Mouse (Mus musculus): Measurements from ENCODE around the gene Slc39a8. TPM values are rescaled to one million over a fixed set of nuclear protein-coding genes. Genes with fewer than 3 reads are reported as not detected.

Gene Slc39a8
- polyA plus RNA-seq, 1 experiment from 2014 or later, result 15.0 TPM

DNA sequence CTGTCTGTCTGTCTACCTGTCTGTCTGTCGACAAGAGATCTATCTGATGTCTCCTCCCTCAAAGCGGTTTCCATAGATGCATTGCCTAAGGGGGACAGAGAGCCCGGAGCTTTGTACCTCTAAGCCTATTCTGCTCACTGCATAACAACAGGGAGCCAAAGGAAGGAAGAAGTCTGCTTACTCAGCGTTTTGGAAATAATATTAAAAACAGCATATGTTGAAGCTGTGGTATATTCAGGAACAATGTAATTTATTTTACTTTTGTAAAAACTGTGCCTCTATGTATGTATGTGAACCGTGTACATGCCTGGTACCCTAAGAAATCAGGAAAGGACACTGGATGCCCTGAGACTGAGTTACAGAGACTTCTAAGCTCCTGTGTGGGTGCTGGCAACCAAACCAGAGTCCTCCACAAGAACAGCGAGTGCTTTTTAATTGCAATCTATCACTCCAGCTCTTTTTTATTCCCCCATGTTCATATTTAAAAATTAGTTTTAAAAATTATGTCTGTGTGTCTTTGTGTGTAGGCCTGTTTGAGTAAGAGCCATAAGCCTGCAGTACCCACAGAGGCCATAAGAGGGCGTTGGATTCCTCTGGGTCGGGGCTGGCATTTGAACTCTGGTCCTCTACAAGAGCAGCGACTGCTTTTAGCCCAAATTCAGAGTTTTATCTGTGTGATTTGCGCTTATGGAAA, 28.7 kb downstream of the Slc39a8 start:
- no peak overlapping the region for H3K4me2 ChIP-seq (replicated peaks)
- H3K36me3 ChIP-seq, result no peaks in the 10 kb centered on the region
- no peak overlapping the region for H3K27ac ChIP-seq
- ATAC-seq (ENCODE audit: insufficient number of reproducible peaks, insufficient read depth, low FRiP score, low TSS enrichment), result no peak
- no peak overlapping the region for H3K4me3 ChIP-seq
- WGBS, result 85% methylated on average over 10 of the region's 10 CpGs
- H3K9ac ChIP-seq, result no peak overlapping the region
- H3K4me1 ChIP-seq, result peaks cover 5% of the 10 kb centered on the region; the same call in 1 of the 2 replicates
- H3K9me3 ChIP-seq, result no peaks in the 10 kb centered on the region
- H3K27me3 ChIP-seq, result no peaks in the 10 kb centered on the region

DNA sequence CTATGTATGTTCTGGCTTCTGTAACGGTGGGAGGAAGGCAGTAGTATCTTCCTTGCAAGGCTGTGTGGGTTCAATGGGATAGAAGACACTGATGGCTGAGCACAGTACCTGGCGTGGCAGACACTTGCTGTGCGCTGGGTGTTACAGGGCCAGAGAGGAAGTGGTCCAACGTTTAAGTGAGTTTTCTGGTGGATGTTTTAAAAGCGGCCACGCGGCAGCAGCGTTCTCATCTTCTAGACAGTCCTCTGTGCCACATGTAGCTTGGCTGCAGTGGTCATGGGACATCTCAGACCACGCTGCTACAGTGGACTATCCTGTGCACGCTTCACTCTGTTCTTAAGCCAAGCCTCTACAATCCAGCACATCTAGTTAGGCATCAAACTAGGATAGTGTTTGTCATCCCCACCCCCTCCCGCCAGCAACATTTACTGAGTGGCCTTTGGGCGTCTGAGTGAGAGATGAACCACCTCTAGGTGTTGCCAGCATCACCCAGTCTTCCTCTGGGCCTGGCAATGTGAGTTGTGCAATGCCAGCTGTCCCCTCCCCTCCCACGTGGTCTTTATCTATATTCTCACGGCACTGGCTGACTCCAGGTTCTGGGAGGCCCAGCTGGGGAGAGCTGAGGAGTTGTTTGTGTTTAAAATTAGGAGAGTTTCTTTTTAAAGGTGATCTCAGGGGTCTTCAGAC, 29.4 kb downstream of the Slc39a8 start:
- no peaks in the 10 kb centered on the region for H3K27me3 ChIP-seq
- H3K36me3 ChIP-seq, result no peaks in the 10 kb centered on the region
- peaks cover 5% of the 10 kb centered on the region; the same call in 1 of the 2 replicates for H3K4me1 ChIP-seq
- no peak overlapping the region for H3K27ac ChIP-seq
- no peak overlapping the region for H3K9ac ChIP-seq
- H3K4me3 ChIP-seq, result no peak overlapping the region
- WGBS, result 81% methylated on average over 14 of the region's 14 CpGs
- H3K9me3 ChIP-seq, result no peaks in the 10 kb centered on the region
- no peak for ATAC-seq (ENCODE audit: insufficient number of reproducible peaks, insufficient read depth, low FRiP score, low TSS enrichment)
- H3K4me2 ChIP-seq (replicated peaks), result no peak overlapping the region

- WGBS, result 59% methylated on average over 6 of the region's 6 CpGs
Measured at GRCm38 (mm10) chr3:135854985-135855340, 29.9 kb downstream of the Slc39a8 start.

GRCm38 (mm10) chr3:135856303-135856702, 31.2 kb downstream of the Slc39a8 start:
- 37% methylated on average over 1 of the region's 1 CpGs for WGBS

More at GRCm38 (mm10) chr3:135854985-135855340, 29.9 kb downstream of the Slc39a8 start:
- H3K27me3 ChIP-seq, result no peaks in the 10 kb centered on the region
- no peak overlapping the region for H3K27ac ChIP-seq
- no peak overlapping the region for H3K4me3 ChIP-seq
- H3K36me3 ChIP-seq, result no peaks in the 10 kb centered on the region
- ATAC-seq (ENCODE audit: insufficient number of reproducible peaks, insufficient read depth, low FRiP score, low TSS enrichment), result no peak; the same call in 1 of the 2 replicates
- H3K4me2 ChIP-seq (replicated peaks), result no peak overlapping the region
- H3K4me1 ChIP-seq, result peaks cover 5% of the 10 kb centered on the region; the same call in 1 of the 2 replicates
- no peaks in the 10 kb centered on the region for H3K9me3 ChIP-seq
- H3K9ac ChIP-seq, result no peak overlapping the region

DNA sequence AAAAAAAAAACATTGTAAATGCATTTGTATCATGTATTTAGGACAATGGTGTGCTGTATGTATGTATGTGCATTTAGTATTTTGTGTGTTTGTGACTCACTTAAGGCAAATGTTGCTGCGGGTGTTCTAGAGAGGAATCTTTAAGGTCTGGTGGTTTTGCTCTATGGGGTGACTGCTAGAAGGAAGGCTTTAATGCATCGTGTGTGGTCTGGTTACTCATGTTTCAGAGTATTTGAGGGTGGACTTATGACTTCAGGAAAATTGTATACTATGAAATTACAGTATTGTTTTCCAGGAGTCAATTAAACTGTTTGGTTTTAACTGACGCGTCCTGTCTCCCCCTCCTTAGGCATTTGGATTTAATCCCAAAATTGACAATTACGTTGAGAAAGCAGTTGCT, 32.1 kb downstream of the Slc39a8 start:
- 25% methylated on average over 5 of the region's 5 CpGs for WGBS
- Histone ChIP-seq H3K4me3 (no peak overlapping the region), H3K4me2 (replicated peaks) (no peak overlapping the region), H3K36me3 (no peaks in the 10 kb centered on the region), H3K9me3 (no peaks in the 10 kb centered on the region), H3K9ac (no peak overlapping the region), H3K27me3 (no peaks in the 10 kb centered on the region), H3K27ac (no peak overlapping the region), H3K4me1 (peaks cover 5% of the 10 kb centered on the region; the same call in 1 of the 2 replicates)
- ATAC-seq (ENCODE audit: insufficient number of reproducible peaks, insufficient read depth, low FRiP score, low TSS enrichment), result no peak

More at GRCm38 (mm10) chr3:135856303-135856702, 31.2 kb downstream of the Slc39a8 start:
- ATAC-seq (ENCODE audit: insufficient number of reproducible peaks, insufficient read depth, low FRiP score, low TSS enrichment), result no peak
- Histone ChIP-seq H3K27ac (no peak overlapping the region), H3K4me3 (no peak overlapping the region), H3K4me2 (replicated peaks) (no peak overlapping the region), H3K4me1 (peaks cover 5% of the 10 kb centered on the region; the same call in 1 of the 2 replicates), H3K36me3 (no peaks in the 10 kb centered on the region), H3K9ac (no peak overlapping the region), H3K27me3 (no peaks in the 10 kb centered on the region), H3K9me3 (no peaks in the 10 kb centered on the region)

- WGBS, result 84% methylated on average over 5 of the region's 5 CpGs
- no peak overlapping the region for H3K27ac ChIP-seq
- H3K9ac ChIP-seq, result no peak overlapping the region
- no peaks in the 10 kb centered on the region for H3K9me3 ChIP-seq
- no peak for ATAC-seq (ENCODE audit: insufficient number of reproducible peaks, insufficient read depth, low FRiP score, low TSS enrichment)
- no peaks in the 10 kb centered on the region for H3K36me3 ChIP-seq
- no peak overlapping the region for H3K4me3 ChIP-seq
- H3K4me2 ChIP-seq (replicated peaks), result no peak overlapping the region
- peaks cover 5% of the 10 kb centered on the region; the same call in 1 of the 2 replicates for H3K4me1 ChIP-seq
- no peaks in the 10 kb centered on the region for H3K27me3 ChIP-seq
Measured at GRCm38 (mm10) chr3:135859431-135859830, 34.4 kb downstream of the Slc39a8 start.

DNA sequence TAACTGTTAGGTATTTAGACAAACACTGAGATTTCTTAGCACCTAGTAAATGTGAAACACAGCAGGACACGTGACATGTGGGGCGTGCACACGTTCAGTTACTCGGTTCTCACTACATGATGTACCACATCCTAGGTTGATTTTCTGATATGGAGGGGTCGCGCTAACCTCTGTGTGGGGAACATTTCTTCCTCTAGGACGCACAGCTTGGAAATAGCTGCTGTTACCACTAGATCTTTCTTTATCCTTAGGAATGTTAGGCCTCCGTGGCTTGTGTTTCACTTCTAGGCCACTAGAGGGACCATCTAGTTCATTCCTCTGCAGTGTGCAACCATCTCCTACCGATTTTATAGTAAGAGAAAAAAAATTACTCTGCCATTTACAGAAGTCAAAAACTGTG, 37.7 kb downstream of the Slc39a8 start:
- ATAC-seq (ENCODE audit: insufficient number of reproducible peaks, insufficient read depth, low FRiP score, low TSS enrichment), result no peak
- WGBS, result 50% methylated on average over 9 of the region's 9 CpGs
- Histone ChIP-seq H3K27me3 (no peaks in the 10 kb centered on the region), H3K36me3 (no peaks in the 10 kb centered on the region), H3K27ac (no peak overlapping the region), H3K4me3 (no peak overlapping the region), H3K9me3 (no peaks in the 10 kb centered on the region), H3K4me2 (replicated peaks) (no peak overlapping the region), H3K9ac (no peak overlapping the region), H3K4me1 (no peaks in the 10 kb centered on the region)

- Histone ChIP-seq H3K9ac (no peak overlapping the region), H3K4me2 (replicated peaks) (no peak overlapping the region), H3K4me1 (no peaks in the 10 kb centered on the region), H3K27ac (no peak overlapping the region), H3K4me3 (no peak overlapping the region), H3K27me3 (no peaks in the 10 kb centered on the region), H3K9me3 (no peaks in the 10 kb centered on the region), H3K36me3 (no peaks in the 10 kb centered on the region)
- no peak for ATAC-seq (ENCODE audit: insufficient number of reproducible peaks, insufficient read depth, low FRiP score, low TSS enrichment)
- 76% methylated on average over 4 of the region's 4 CpGs for WGBS
Measured at GRCm38 (mm10) chr3:135869041-135869440, 44.0 kb downstream of the Slc39a8 start.

- WGBS, result 86% methylated on average over 5 of the region's 5 CpGs
- no peak overlapping the region for H3K4me2 ChIP-seq (replicated peaks)
- no peak for ATAC-seq (ENCODE audit: insufficient number of reproducible peaks, insufficient read depth, low FRiP score, low TSS enrichment)
- H3K4me3 ChIP-seq, result no peak overlapping the region
- no peaks in the 10 kb centered on the region for H3K27me3 ChIP-seq
- H3K27ac ChIP-seq, result no peak overlapping the region
- H3K9ac ChIP-seq, result no peak overlapping the region
- H3K9me3 ChIP-seq, result no peaks in the 10 kb centered on the region
- no peaks in the 10 kb centered on the region for H3K36me3 ChIP-seq
- no peaks in the 10 kb centered on the region for H3K4me1 ChIP-seq
Measured at GRCm38 (mm10) chr3:135872325-135872724, 47.2 kb downstream of the Slc39a8 start.

DNA sequence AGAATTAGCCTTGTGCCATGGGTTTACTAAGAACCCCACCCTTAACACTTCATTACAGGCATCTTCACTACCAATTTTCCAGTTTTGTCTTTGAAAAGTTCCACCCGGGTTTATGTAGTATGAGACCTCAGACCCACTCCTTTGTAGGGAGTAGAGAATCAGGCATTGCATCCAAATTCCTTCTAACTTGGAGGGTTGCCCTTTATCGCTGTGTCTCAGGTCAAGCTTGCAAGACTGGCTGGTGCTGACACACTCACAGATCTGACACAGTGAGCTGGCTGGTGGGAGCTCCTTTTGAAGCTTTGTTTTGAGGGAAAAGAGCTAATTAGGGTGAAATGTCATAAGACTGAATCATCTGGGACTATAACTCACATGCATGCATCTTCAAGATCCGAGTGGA, 48.5 kb downstream of the Slc39a8 start:
- no peaks in the 10 kb centered on the region for H3K36me3 ChIP-seq
- H3K27me3 ChIP-seq, result no peaks in the 10 kb centered on the region
- H3K27ac ChIP-seq, result no peak overlapping the region
- no peak overlapping the region for H3K4me3 ChIP-seq
- 79% methylated on average over 3 of the region's 3 CpGs for WGBS
- no peak overlapping the region for H3K9ac ChIP-seq
- no peak overlapping the region for H3K4me2 ChIP-seq (replicated peaks)
- ATAC-seq (ENCODE audit: insufficient number of reproducible peaks, insufficient read depth, low FRiP score, low TSS enrichment), result no peak
- H3K4me1 ChIP-seq, result no peaks in the 10 kb centered on the region
- H3K9me3 ChIP-seq, result no peaks in the 10 kb centered on the region

- Histone ChIP-seq H3K4me3 (no peak overlapping the region), H3K27me3 (no peaks in the 10 kb centered on the region), H3K4me1 (no peaks in the 10 kb centered on the region), H3K9me3 (no peaks in the 10 kb centered on the region), H3K27ac (no peak overlapping the region), H3K36me3 (no peaks in the 10 kb centered on the region), H3K4me2 (replicated peaks) (no peak overlapping the region), H3K9ac (no peak overlapping the region)
- ATAC-seq (ENCODE audit: insufficient number of reproducible peaks, insufficient read depth, low FRiP score, low TSS enrichment), result no peak
- 92% methylated on average over 6 of the region's 6 CpGs for WGBS
Measured at GRCm38 (mm10) chr3:135878048-135878447, 53.0 kb downstream of the Slc39a8 start.

Measured in embryonic facial prominence, embryonic 12.5 days (tissue).